ENCODE assay signal across 20 mouse cellular contexts in genomic region chr9:119016785-119017507, GRCm38 (mm10). TPM values are rescaled to one million over a fixed set of nuclear protein-coding genes. Genes with fewer than 3 reads are reported as not detected.
DNase-seq lines count a peak whose midpoint lies in the region; ATAC-seq and TF ChIP-seq lines count a peak whose summit lies in the region.
"Had no signal": no experiment of that assay in that cellular context is flagged by ENCODE, and none has a peak within 500 bp of the region (broad histone marks: within the 10 kb centered on the region; RNA-seq: fewer than 3 reads in every experiment).

No protein-coding gene starts in this region.

- H3K4me1 ChIP-seq in cortical plate, adult 2 months (ENCODE audit: control insufficient read depth, insufficient read depth, low read length) = peaks cover 5% of the 10 kb centered on the region
- H3K4me1 ChIP-seq in embryonic facial prominence, embryonic 10.5 days = peaks cover 15% of the 10 kb centered on the region
- H3K4me1 ChIP-seq: forebrain, embryonic 13.5 days; forebrain, embryonic 15.5 days had no signal

- H3K27me3 ChIP-seq in embryonic facial prominence, embryonic 10.5 days (replicated peaks; ENCODE audit: low read depth, poor library complexity, severe bottlenecking) = no peaks in the 10 kb centered on the region
- H3K27me3 ChIP-seq: embryonic facial prominence, embryonic 12.5 days; forebrain, embryonic 13.5 days; forebrain, embryonic 15.5 days had no signal

- H3K4me3 ChIP-seq in left cerebral cortex, adult 2 months = no peak overlapping the region
- no peak overlapping the region for H3K4me3 ChIP-seq in cortical plate, adult 2 months (ENCODE audit: insufficient read depth, low read length)
- no peak overlapping the region for H3K4me3 ChIP-seq in embryonic facial prominence, embryonic 10.5 days
- H3K4me3 ChIP-seq: embryonic facial prominence, embryonic 12.5 days; forebrain, embryonic 13.5 days; forebrain, embryonic 15.5 days had no signal

- no peaks in the 10 kb centered on the region for H3K9me3 ChIP-seq in embryonic facial prominence, embryonic 10.5 days
- H3K9me3 ChIP-seq: embryonic facial prominence, embryonic 12.5 days; forebrain, embryonic 13.5 days; forebrain, embryonic 15.5 days had no signal

- peak; percentile 63 for ATAC-seq in frontal cortex, adult (ENCODE audit: low TSS enrichment)
- ATAC-seq: forebrain, embryonic 13.5 days; forebrain, embryonic 15.5 days had no signal

- DNase-seq in frontal cortex, adult 2 months (ENCODE audit: extremely low spot score in 1 of 2, low spot score in 1 of 2) = no peak
- no peak for DNase-seq in left cerebral cortex, adult 2 months (ENCODE audit: extremely low spot score in 1 of 2, low spot score in 2 of 2)
- no peak for DNase-seq in left cerebral cortex, postnatal 36 days (ENCODE audit: low spot score in 2 of 2)
- DNase-seq in right cerebral cortex, postnatal 25 days = peak; percentile 33
- no peak for DNase-seq in right cerebral cortex, postnatal 36 days (ENCODE audit: low spot score in 2 of 2)
- no peak for DNase-seq in embryonic facial prominence, embryonic 10.5 days (ENCODE audit: low spot score)
- DNase-seq: adrenal gland, adult 2 months; adrenal gland, postnatal 10 days; adrenal gland, postnatal 25 days; cerebellum, adult 11-12 months; cerebellum, adult 2 months; cerebellum, adult 9-10 months; cerebellum, postnatal 10 days; cerebellum, postnatal 25 days; embryo, embryonic 11 days had no signal

- H3K27ac ChIP-seq in left cerebral cortex, adult 2 months = peak overlapping the region; percentile 80
- 0 out of 2 replicates have a peak overlapping the region, but pooled peaks have one; percentile 35 for H3K27ac ChIP-seq in cortical plate, adult 2 months (ENCODE audit: insufficient read depth, low read length)
- no peak overlapping the region for H3K27ac ChIP-seq in embryonic facial prominence, embryonic 10.5 days (replicated peaks)
- H3K27ac ChIP-seq: embryonic facial prominence, embryonic 12.5 days; forebrain, embryonic 13.5 days; forebrain, embryonic 15.5 days had no signal

- TF ChIP-seq CTCF in left cerebral cortex, adult 2 months (IDR thresholded peaks at IDR 0.05) = no peak
- TF ChIP-seq CTCF in cortical plate, adult 2 months (IDR thresholded peaks at IDR 0.05; ENCODE audit: extremely low read depth, insufficient read depth, low read length) = no peak

- WGBS in embryonic facial prominence, embryonic 10.5 days = 87% methylated on average over 7 of the region's 7 CpGs

- H3K36me3 ChIP-seq in embryonic facial prominence, embryonic 10.5 days (replicated peaks) = peaks cover 39% of the 10 kb centered on the region

- no peak for TF ChIP-seq POLR2A in cortical plate, adult 2 months (IDR thresholded peaks at IDR 0.05; ENCODE audit: extremely low read depth, insufficient read depth, low read length)

- intact Hi-C loops in left cerebral cortex, adult 2 months (cut with DNase I) = no loop called here
- intact Hi-C loops in left cerebral cortex, postnatal 36 days (cut with DNase I) = no loop called here

RNA-seq across cellular contexts. Expression of gene Vill, which starts 35.6 kb away (rescaled TPM):
- 9.1 and 10.1 TPM in 2 replicates for polyA plus RNA-seq in frontal cortex, adult 2 months (2012; rRNA removed)
- 1 to 10 TPM; 8.3 to 8.9 TPM for total RNA-seq in left cerebral cortex, adult 2 months (2021)
- total RNA-seq in left cerebral cortex, postnatal 36 days (2021) = 1 to 10 TPM; 5.1 to 9.6 TPM
- 15.1 and 19.4 TPM in 2 replicates for polyA plus RNA-seq in cortical plate, adult 2 months (2012; rRNA removed)
- 19.3 and 20.5 TPM in 2 replicates for polyA plus RNA-seq in embryonic facial prominence, embryonic 10.5 days (2016; fragmentation: Nextera tagmentation; extraction: Ambion mirVana)
